Mouse (Mus musculus): ENCODE measurements around the gene Cnnm4. TPM values are rescaled to one million over a fixed set of nuclear protein-coding genes. Genes with fewer than 3 reads are reported as not detected.

Gene Cnnm4
- polyA plus RNA-seq, 1 experiment, result 5.6 TPM

GRCm38 (mm10) chr1:36552506-36552905 lies 81.1 kb downstream of the Cnnm4 start:
- Histone ChIP-seq H3K36me3 (ENCODE audit: control insufficient read depth, insufficient read depth, low read length) (no peaks in the 10 kb centered on the region), H3K27ac (ENCODE audit: insufficient read depth, low read length) (no peak overlapping the region), H3K4me3 (ENCODE audit: extremely low read depth, insufficient read depth, insufficient read length) (no peak overlapping the region), H3K4me1 (ENCODE audit: control insufficient read depth, insufficient read depth, insufficient read length) (peaks cover 7% of the 10 kb centered on the region), H3K27me3 (ENCODE audit: control insufficient read depth, insufficient read depth, low read length) (peaks cover 4% of the 10 kb centered on the region; the same call in 1 of the 2 replicates)
- no peak for DNase-seq (ENCODE audit: low read depth in 1 of 2, low spot score in 2 of 2)
- 83% methylated on average over 16 of the region's 16 CpGs for WGBS
- TF ChIP-seq CTCF (IDR thresholded peaks at IDR 0.05; ENCODE audit: extremely low read depth, insufficient read depth, insufficient read length, insufficient replicate concordance), result no peak
- no peak for TF ChIP-seq POLR2A (IDR thresholded peaks at IDR 0.05; ENCODE audit: low read depth, low read length)

- H3K4me1 ChIP-seq (ENCODE audit: control insufficient read depth, insufficient read depth, insufficient read length), result peaks cover 7% of the 10 kb centered on the region
- H3K27ac ChIP-seq (ENCODE audit: insufficient read depth, low read length), result no peak overlapping the region
- TF ChIP-seq POLR2A (IDR thresholded peaks at IDR 0.05; ENCODE audit: low read depth, low read length) (no peak), CTCF (IDR thresholded peaks at IDR 0.05; ENCODE audit: extremely low read depth, insufficient read depth, insufficient read length, insufficient replicate concordance) (no peak)
- DNase-seq (ENCODE audit: low read depth in 1 of 2, low spot score in 2 of 2), result no peak
- no peak overlapping the region for H3K4me3 ChIP-seq (ENCODE audit: extremely low read depth, insufficient read depth, insufficient read length)
- no peaks in the 10 kb centered on the region for H3K36me3 ChIP-seq (ENCODE audit: control insufficient read depth, insufficient read depth, low read length)
- WGBS, result 81% methylated on average over 21 of the region's 21 CpGs
- peaks cover 12% of the 10 kb centered on the region for H3K27me3 ChIP-seq (ENCODE audit: control insufficient read depth, insufficient read depth, low read length)
Observed at GRCm38 (mm10) chr1:36554633-36555399, 83.4 kb downstream of the Cnnm4 start.

GRCm38 (mm10) chr1:36555798-36556395 lies 84.5 kb downstream of the Cnnm4 start:
- Histone ChIP-seq H3K36me3 (ENCODE audit: control insufficient read depth, insufficient read depth, low read length) (no peaks in the 10 kb centered on the region), H3K4me3 (ENCODE audit: extremely low read depth, insufficient read depth, insufficient read length) (no peak overlapping the region; the same call in 1 of the 2 replicates), H3K4me1 (ENCODE audit: control insufficient read depth, insufficient read depth, insufficient read length) (peaks cover 7% of the 10 kb centered on the region), H3K27ac (ENCODE audit: insufficient read depth, low read length) (peak overlapping the region; percentile 69; the same call in 1 of the 2 replicates), H3K27me3 (ENCODE audit: control insufficient read depth, insufficient read depth, low read length) (peaks cover 12% of the 10 kb centered on the region)
- 40% methylated on average over 8 of the region's 8 CpGs for WGBS
- TF ChIP-seq POLR2A (IDR thresholded peaks at IDR 0.05; ENCODE audit: low read depth, low read length) (no peak), CTCF (IDR thresholded peaks at IDR 0.05; ENCODE audit: extremely low read depth, insufficient read depth, insufficient read length, insufficient replicate concordance) (no peak)
- no peak for DNase-seq (ENCODE audit: low read depth in 1 of 2, low spot score in 2 of 2)

GRCm38 (mm10) chr1:36556553-36557456 lies 85.4 kb downstream of the Cnnm4 start:
- peak; percentile 68; the same call in 1 of the 2 replicates for TF ChIP-seq CTCF (IDR thresholded peaks at IDR 0.05; ENCODE audit: extremely low read depth, insufficient read depth, insufficient read length, insufficient replicate concordance)
- TF ChIP-seq POLR2A (IDR thresholded peaks at IDR 0.05; ENCODE audit: low read depth, low read length), result no peak
- peaks cover 12% of the 10 kb centered on the region for H3K27me3 ChIP-seq (ENCODE audit: control insufficient read depth, insufficient read depth, low read length)
- peak in 1 of 2 experiments; percentile 65 for DNase-seq (ENCODE audit: low read depth in 1 of 2, low spot score in 2 of 2)
- WGBS, result 2% methylated on average over 52 of the region's 52 CpGs
- H3K36me3 ChIP-seq (ENCODE audit: control insufficient read depth, insufficient read depth, low read length), result no peaks in the 10 kb centered on the region
- peaks cover 7% of the 10 kb centered on the region for H3K4me1 ChIP-seq (ENCODE audit: control insufficient read depth, insufficient read depth, insufficient read length)
- H3K27ac ChIP-seq (ENCODE audit: insufficient read depth, low read length), result peak overlapping the region; percentile 69
- H3K4me3 ChIP-seq (ENCODE audit: extremely low read depth, insufficient read depth, insufficient read length), result peak overlapping the region; percentile 68

- H3K27me3 ChIP-seq (ENCODE audit: control insufficient read depth, insufficient read depth, low read length), result peaks cover 12% of the 10 kb centered on the region
- peak in 1 of 2 experiments; percentile 24 for DNase-seq (ENCODE audit: low read depth in 1 of 2, low spot score in 2 of 2)
- no peaks in the 10 kb centered on the region for H3K36me3 ChIP-seq (ENCODE audit: control insufficient read depth, insufficient read depth, low read length)
- TF ChIP-seq POLR2A (IDR thresholded peaks at IDR 0.05; ENCODE audit: low read depth, low read length) (no peak), CTCF (IDR thresholded peaks at IDR 0.05; ENCODE audit: extremely low read depth, insufficient read depth, insufficient read length, insufficient replicate concordance) (no peak)
- 1% methylated on average over 46 of the region's 48 CpGs for WGBS
- H3K4me1 ChIP-seq (ENCODE audit: control insufficient read depth, insufficient read depth, insufficient read length), result peaks cover 7% of the 10 kb centered on the region
- H3K4me3 ChIP-seq (ENCODE audit: extremely low read depth, insufficient read depth, insufficient read length), result peak overlapping the region; percentile 68
- H3K27ac ChIP-seq (ENCODE audit: insufficient read depth, low read length), result peak overlapping the region; percentile 78
Observed at GRCm38 (mm10) chr1:36557457-36558011, 86.1 kb downstream of the Cnnm4 start.

Other genes starting within 250 kb of the Cnnm4 start
- 13.5 and 15.9 TPM in 2 replicates for gene Uggt1, start 226.9 kb upstream of the Cnnm4 start, polyA plus RNA-seq (2012; rRNA removed)
- gene Neurl3, start 196.9 kb upstream of the Cnnm4 start, polyA plus RNA-seq (2012; rRNA removed), result 66.0 and 80.9 TPM in 2 replicates
- gene Arid5a, start 163.9 kb upstream of the Cnnm4 start, polyA plus RNA-seq (2012; rRNA removed), result 29.6 and 39.6 TPM in 2 replicates
- gene Kansl3, start 102.4 kb upstream of the Cnnm4 start, polyA plus RNA-seq (2012; rRNA removed), result 25.9 and 29.8 TPM in 2 replicates
- not detected in 2 replicates for gene Fer1l5, start 99.3 kb upstream of the Cnnm4 start, polyA plus RNA-seq (2012; rRNA removed)
- 8.9 and 11.6 TPM in 2 replicates for gene Lman2l, start 26.3 kb upstream of the Cnnm4 start, polyA plus RNA-seq (2012; rRNA removed)
- 18.4 and 24.1 TPM in 2 replicates for gene Cnnm3, start 40.2 kb downstream of the Cnnm4 start, polyA plus RNA-seq (2012; rRNA removed)
- 16.6 and 17.7 TPM in 2 replicates for gene Ankrd23, start 65.3 kb downstream of the Cnnm4 start, polyA plus RNA-seq (2012; rRNA removed)
- gene Gm42417, start 67.8 kb downstream of the Cnnm4 start, polyA plus RNA-seq (2012; rRNA removed), result not detected in 2 replicates
- gene Ankrd39, start 75.8 kb downstream of the Cnnm4 start, polyA plus RNA-seq (2012; rRNA removed), result 22.2 and 26.0 TPM in 2 replicates
- gene Sema4c, start 86.7 kb downstream of the Cnnm4 start, polyA plus RNA-seq (2012; rRNA removed), result 8.5 and 9.5 TPM in 2 replicates
- gene Fam178b, start 211.6 kb downstream of the Cnnm4 start, polyA plus RNA-seq (2012; rRNA removed), result 0.87 and 1.1 TPM in 2 replicates
- gene Cox5b, start 219.8 kb downstream of the Cnnm4 start, polyA plus RNA-seq (2012; rRNA removed), result 160 and 241 TPM in 2 replicates
- gene 4933424G06Rik, start 238.5 kb downstream of the Cnnm4 start, polyA plus RNA-seq (2012; rRNA removed), result not detected in 2 replicates
- gene Actr1b, start 242.8 kb downstream of the Cnnm4 start, polyA plus RNA-seq (2012; rRNA removed), result 76.6 and 85.5 TPM in 2 replicates